Mouse (Mus musculus) erythroblast, embryonic 14.5 days (primary cell): ENCODE measurements at regions not wholly inside any gene's neighbourhood (a gene's known extent, or its start where the extent isn't known, plus 50 kb on each side); places are given as distances from the start of the nearest gene placed in this dataset.
"Not testable (repeated sequence)": the region's sequence is repeated elsewhere in the genome, so short reads cannot be mapped to it uniquely, and the experiment has no call there.

Experiments used
- H3K27me3 ChIP-seq: 2 replicates; pipeline ENCODE4 v1.6.1; 2012; ENCODE audit warnings: inconsistent platforms; ENCODE audit not compliant: control insufficient read depth
- H3K36me3 ChIP-seq: 2 replicates; pipeline ENCODE4 v1.6.1; 2012; ENCODE audit warnings: mild to moderate bottlenecking, inconsistent platforms; ENCODE audit not compliant: control insufficient read depth
- H3K4me1 ChIP-seq: 2 replicates; pipeline ENCODE4 v1.6.1; 2012; ENCODE audit warnings: inconsistent platforms; ENCODE audit not compliant: control insufficient read depth
- H3K4me3 ChIP-seq: replicated peaks from 2 replicates; pipeline ENCODE3; 2012; ENCODE audit warnings: moderate library complexity, mild to moderate bottlenecking, inconsistent platforms
- H3K9me3 ChIP-seq: 2 replicates; pipeline ENCODE4 v1.6.1; 2012; ENCODE audit warnings: low read length, inconsistent platforms, mixed read lengths; ENCODE audit not compliant: control insufficient read depth
- GATA1 ChIP-seq: IDR thresholded peaks from 2 replicates; pipeline ENCODE4 v1.6.1; 2012; ENCODE audit warnings: low read length, inconsistent platforms, mixed read lengths
- TAL1 ChIP-seq: IDR thresholded peaks from 3 replicates; pipeline ENCODE4 v1.6.1; 2012; ENCODE audit warnings: low read length, inconsistent platforms, mixed read lengths

DNA sequence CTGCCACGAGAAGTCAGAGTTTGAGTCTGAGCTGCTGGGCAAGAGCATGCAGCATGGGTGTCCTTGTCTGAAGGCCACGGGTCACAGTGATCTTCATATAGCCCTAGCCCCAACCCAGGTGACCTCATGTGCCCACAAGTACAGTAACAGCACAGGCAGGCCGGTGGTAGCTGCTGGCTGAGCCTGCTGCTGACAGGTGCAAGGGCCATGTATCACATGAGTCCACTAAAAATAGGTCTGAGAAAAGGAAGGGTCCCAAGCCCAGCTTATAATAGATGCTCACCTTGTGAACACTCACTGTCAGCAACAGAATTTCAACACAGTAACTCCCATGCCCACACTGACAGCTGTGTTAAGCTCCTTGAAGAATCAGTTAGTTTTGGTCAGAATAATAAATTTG lies 136.8 kb upstream of the 1700056E22Rik start:
- H3K4me3 ChIP-seq = no peak overlapping the region
- no peaks in the 10 kb centered on the region for H3K9me3 ChIP-seq
- no peaks in the 10 kb centered on the region for H3K4me1 ChIP-seq
- H3K27me3 ChIP-seq = no peaks in the 10 kb centered on the region
- no peaks in the 10 kb centered on the region for H3K36me3 ChIP-seq
- TF ChIP-seq TAL1 (no peak), GATA1 (no peak)

DNA sequence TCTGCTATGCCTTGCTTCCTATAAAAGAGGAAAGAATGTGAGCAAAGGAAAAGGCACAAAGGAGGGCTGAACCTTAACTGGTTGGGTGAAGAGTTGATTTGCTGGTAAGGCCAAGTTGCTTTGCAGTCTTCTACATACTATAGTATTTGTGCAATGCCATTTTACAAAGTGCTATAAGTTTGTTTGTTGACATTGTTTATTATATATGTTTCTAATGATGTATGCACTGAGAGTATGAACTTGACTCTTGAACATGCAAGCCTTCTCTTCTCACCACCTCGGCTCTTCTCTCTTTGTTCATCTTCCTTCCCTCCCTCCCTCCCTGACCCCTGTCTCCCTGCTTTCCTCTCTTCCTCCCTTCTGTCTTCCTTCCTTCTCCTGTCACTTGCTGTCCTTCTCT lies 135.9 kb upstream of the 1700056E22Rik start:
- no peaks in the 10 kb centered on the region for H3K36me3 ChIP-seq
- no peaks in the 10 kb centered on the region for H3K4me1 ChIP-seq
- no peak for TF ChIP-seq TAL1
- no peak for TF ChIP-seq GATA1
- H3K9me3 ChIP-seq = no peaks in the 10 kb centered on the region
- H3K27me3 ChIP-seq = no peaks in the 10 kb centered on the region
- H3K4me3 ChIP-seq = no peak overlapping the region

DNA sequence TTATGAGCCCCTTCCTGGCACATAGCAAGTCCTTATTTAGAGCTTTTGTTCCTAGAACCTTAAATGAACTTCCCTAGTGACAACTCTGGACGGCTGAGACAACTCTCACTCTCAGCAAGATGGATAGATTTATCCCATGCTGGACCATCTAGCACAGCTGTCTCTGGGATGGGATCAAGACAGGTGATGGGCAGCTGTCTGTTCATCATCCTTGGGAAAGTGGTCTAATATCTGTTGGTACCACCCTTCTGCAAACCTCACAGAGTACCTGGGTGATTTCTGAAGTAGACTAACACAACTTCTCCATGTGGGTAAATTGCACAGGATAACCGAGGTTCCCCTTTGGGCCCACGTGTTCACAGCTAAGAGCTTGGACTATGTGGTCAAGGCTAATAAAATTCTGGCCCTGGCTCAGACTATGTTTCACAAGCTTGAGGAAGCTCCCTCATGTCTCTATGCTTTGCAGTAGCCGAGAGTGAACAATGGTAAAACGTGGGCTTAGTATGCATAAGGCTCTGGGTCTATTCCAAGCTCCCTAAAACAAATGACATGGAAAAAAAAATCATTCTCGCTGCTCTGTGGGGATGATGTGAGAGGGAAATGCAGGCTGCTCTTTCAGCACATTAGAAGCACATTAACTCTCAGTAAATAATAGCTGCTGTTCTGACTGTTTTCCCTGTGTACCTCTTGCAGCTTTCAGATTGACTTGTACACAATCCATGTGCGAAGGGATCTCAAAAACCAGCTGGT lies 135.1 kb upstream of the 1700056E22Rik start:
- Histone ChIP-seq H3K9me3 (no peaks in the 10 kb centered on the region), H3K4me1 (no peaks in the 10 kb centered on the region), H3K36me3 (no peaks in the 10 kb centered on the region), H3K27me3 (no peaks in the 10 kb centered on the region), H3K4me3 (no peak overlapping the region)
- TF ChIP-seq TAL1 (no peak), GATA1 (no peak)

DNA sequence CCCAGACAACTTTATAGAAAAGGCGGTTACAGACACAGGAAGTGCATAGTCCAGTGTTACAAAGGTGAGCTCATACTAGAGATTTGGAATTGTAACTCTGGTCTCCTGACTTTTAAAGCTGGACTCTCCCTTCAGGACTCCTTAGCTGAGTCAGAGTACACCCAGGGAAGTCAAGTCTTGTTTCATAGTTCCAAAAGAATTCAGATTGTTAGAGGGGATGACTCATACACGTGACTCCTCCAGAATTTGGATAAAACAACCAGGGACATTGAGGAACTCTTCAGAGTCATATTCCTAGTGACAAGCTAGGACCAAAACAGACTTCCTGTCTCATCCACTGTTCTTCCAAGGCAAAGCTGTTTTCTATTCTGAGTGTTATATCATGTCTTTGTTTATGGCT lies 132.8 kb upstream of the 1700056E22Rik start:
- no peak for TF ChIP-seq GATA1
- no peak for TF ChIP-seq TAL1
- no peak overlapping the region for H3K4me3 ChIP-seq
- no peaks in the 10 kb centered on the region for H3K27me3 ChIP-seq
- no peaks in the 10 kb centered on the region for H3K9me3 ChIP-seq
- H3K36me3 ChIP-seq = no peaks in the 10 kb centered on the region
- no peaks in the 10 kb centered on the region for H3K4me1 ChIP-seq

DNA sequence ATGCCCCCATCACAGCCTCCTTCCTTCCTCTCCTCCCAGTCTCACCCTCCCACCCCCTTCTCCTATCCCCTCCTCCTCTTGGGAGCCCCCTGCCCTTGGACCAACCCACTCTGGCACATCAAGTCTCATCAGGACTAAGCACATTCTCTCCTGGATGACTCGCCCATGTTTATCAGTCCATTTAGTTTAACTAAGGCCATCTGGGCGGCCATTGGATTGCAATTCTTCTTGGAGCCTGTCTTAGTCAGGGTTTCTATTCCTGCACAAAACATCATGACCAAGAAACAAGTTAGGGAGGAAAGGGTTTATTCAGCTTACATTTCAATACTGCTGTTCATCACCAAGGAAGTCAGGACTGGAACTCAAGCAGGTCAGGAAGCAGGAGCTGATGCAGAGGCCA lies 128.4 kb upstream of the 1700056E22Rik start:
- peaks cover 11% of the 10 kb centered on the region for H3K9me3 ChIP-seq
- H3K27me3 ChIP-seq, H3K4me1 ChIP-seq, H3K4me3 ChIP-seq, H3K36me3 ChIP-seq: not testable (repeated sequence)

DNA sequence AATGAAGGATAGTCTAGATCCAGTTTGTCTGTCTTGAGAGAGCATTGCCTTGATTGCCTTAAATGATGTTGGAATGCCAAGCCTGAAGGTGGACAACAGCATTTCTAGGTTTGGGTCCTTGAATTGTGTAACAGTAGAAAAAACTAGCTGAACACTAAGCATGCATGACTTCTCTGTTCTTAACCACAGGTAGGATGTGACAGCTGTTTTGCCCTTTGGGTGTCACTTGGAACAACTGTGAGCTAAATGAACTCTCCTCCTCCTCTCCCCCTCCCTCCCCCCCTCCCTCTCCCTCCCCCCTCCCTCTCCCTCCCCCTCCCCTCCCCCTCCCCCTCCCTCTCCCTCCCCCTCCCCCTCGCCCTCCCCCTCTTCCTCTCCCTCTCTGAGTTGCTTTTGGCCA lies 113.6 kb upstream of the 1700056E22Rik start:
- no peaks in the 10 kb centered on the region for H3K4me1 ChIP-seq
- no peak for TF ChIP-seq TAL1

DNA sequence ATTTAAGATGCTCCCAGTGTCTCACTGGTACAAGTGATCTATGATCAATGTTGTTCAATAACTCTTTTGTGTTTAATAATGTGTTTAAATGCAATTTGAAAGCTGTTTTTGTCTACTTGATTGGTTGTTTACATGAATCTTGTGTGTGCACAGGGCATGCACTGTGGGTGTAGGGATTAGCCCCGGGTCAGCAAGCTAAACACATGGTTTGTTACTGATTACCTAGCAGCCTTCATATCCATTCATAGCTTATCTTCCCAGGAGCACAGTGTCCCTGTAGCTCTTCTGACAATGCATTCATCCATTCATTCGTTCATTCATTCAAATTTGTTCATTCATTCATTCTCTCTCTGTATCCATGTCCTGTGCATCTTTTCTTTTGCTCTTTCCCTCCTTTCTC lies 108.9 kb upstream of the 1700056E22Rik start:
- Histone ChIP-seq H3K4me3 (no peak overlapping the region), H3K4me1 (no peaks in the 10 kb centered on the region), H3K9me3 (no peaks in the 10 kb centered on the region), H3K27me3 (no peaks in the 10 kb centered on the region), H3K36me3 (no peaks in the 10 kb centered on the region)
- TF ChIP-seq TAL1 (no peak), GATA1 (no peak)

More for the DNA sequence above, 113.6 kb upstream of the 1700056E22Rik start:
- H3K4me3 ChIP-seq = no peak overlapping the region
- H3K36me3 ChIP-seq = no peaks in the 10 kb centered on the region
- no peaks in the 10 kb centered on the region for H3K27me3 ChIP-seq
- no peaks in the 10 kb centered on the region for H3K9me3 ChIP-seq

DNA sequence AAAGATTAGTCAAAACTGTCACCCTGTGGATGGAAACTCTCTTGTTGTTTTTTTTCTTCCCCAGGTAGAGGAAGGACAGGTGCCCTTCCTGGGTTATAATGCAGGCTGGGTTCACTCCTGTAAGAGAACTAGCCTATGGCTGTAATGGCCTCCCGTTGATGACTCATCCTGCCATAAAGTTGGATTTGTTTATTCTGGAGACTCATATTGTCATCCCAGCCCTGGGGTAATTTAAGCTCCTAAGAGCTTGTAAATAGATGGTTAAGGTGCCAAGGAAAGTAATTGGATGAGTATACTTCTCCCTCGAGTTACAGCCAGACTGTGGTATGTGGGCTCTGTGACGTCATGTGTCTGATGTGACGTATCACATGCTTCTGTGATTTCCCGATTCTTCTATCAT lies 106.4 kb upstream of the 1700056E22Rik start:
- Histone ChIP-seq H3K9me3 (no peaks in the 10 kb centered on the region), H3K36me3 (no peaks in the 10 kb centered on the region), H3K4me1 (no peaks in the 10 kb centered on the region), H3K27me3 (no peaks in the 10 kb centered on the region), H3K4me3 (no peak overlapping the region)
- TF ChIP-seq TAL1 (no peak), GATA1 (no peak)

DNA sequence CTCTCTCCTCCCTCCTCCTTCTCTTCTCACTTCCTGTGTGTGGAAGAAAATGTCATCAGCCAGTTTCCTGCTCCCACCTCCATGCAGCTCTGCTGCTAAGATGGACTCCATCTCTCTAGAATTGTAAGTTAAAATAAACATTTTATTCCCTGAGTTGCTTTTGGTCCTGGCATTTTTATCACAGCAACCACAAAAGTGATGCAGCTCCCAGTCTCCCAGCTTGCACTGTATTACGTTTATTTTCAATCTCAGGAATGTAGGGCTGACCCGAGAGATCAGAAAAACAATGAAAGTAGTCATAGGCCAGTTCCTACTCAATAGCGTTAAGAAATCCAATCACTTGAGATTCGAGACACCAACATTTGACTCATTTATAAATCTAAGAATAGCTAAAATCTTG lies 106.0 kb upstream of the 1700056E22Rik start:
- no peak for TF ChIP-seq TAL1
- TF ChIP-seq GATA1 = no peak
- Histone ChIP-seq H3K4me3 (no peak overlapping the region), H3K27me3 (no peaks in the 10 kb centered on the region)

DNA sequence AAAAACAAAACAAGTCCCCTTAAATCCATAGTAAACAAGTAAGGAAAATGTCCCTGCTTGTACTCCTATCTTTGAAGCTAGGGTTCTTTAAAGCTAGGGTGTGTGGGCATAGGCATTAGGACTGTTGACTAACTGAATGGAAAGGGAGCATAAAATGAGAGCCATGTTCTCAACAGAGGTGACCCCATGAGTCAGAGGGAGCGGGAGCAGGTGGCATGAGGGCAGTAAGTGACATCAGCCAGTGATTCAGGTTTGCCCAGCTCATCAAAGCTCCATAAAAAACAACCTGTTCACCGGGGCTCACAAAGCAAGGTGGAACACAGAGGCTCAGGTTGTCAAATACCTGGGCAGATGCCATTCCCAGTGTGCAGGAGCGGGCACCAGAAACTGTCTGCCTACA lies 104.6 kb upstream of the 1700056E22Rik start:
- no peaks in the 10 kb centered on the region for H3K4me1 ChIP-seq
- no peaks in the 10 kb centered on the region for H3K27me3 ChIP-seq
- no peak overlapping the region for H3K4me3 ChIP-seq
- no peaks in the 10 kb centered on the region for H3K9me3 ChIP-seq
- H3K36me3 ChIP-seq = no peaks in the 10 kb centered on the region
- TF ChIP-seq TAL1 = no peak
- no peak for TF ChIP-seq GATA1

More for the DNA sequence above, 106.0 kb upstream of the 1700056E22Rik start:
- Histone ChIP-seq H3K4me1 (no peaks in the 10 kb centered on the region), H3K9me3 (no peaks in the 10 kb centered on the region), H3K36me3 (no peaks in the 10 kb centered on the region)
